Mouse (Mus musculus) A20 (cell line): Measurements from ENCODE around the gene Itga4.
A peak's percentile ranks its signal among the peaks of the same experiment; 100 is the strongest.

ENCODE experiments used
- DNase-seq: peaks from one replicate; pipeline ENCODE4 v3.0.0-alpha.2; 2011; ENCODE audit warnings: low read depth, low spot score

The Itga4 gene

GRCm38 (mm10) chr2:79352100-79352802 lies 97.0 kb downstream of the Itga4 start:
- DNase-seq = no peak

GRCm38 (mm10) chr2:79354773-79355172 lies 99.5 kb downstream of the Itga4 start:
- no peak for DNase-seq

DNA sequence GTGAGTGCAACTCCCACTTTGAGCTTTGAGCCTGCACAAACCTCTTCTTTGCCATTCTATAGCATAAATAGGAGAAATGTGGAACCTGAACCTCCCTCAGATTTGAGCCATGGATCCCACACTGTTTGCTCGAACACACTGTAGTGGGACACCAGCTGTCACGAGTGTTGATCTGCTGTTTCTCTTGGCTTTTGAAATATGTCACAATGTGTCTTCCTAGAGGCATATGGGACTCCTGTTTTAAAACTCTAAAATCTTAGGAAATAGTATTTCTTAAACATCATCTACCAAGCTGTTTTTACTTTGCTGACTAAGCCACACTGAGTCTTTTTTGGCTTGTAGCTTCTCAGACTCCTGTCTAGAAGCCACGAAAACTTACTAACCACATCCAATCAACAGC lies 102.6 kb downstream of the Itga4 start:
- no peak for DNase-seq

GRCm38 (mm10) chr2:79362029-79362428 lies 106.8 kb downstream of the Itga4 start:
- no peak for DNase-seq

DNA sequence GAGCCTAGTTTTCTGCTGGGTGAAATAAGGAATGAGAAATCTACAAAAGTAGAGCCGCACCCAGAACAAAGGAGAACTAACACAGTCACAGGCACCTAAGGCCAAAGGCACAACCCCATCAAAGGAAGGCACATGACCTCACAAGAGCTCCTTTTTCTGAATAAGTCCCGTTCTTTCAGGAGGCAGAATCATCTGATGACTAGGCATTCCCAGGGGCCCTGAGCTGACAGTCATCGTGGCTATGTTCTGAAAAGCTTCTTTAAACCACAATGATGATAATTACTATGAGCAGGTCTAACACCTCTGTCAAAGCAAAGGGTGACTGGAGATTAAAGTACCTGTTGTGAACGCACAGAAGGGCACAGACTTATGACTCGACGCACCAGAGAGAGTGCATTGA lies 108.7 kb downstream of the Itga4 start:
- no peak for DNase-seq

GRCm38 (mm10) chr2:79367451-79368450 lies 112.5 kb downstream of the Itga4 start:
- peak; percentile 86 for DNase-seq

- DNase-seq = peak; percentile 83
Measured at GRCm38 (mm10) chr2:79368661-79369060, 113.4 kb downstream of the Itga4 start.

- peak; percentile 92 for DNase-seq
Measured at GRCm38 (mm10) chr2:79369061-79369524, 113.9 kb downstream of the Itga4 start.

- DNase-seq = peak; percentile 81
Measured at GRCm38 (mm10) chr2:79369905-79370304, 114.7 kb downstream of the Itga4 start.

GRCm38 (mm10) chr2:79370711-79371312 lies 115.6 kb downstream of the Itga4 start:
- peak; percentile 88 for DNase-seq

- peak; percentile 66 for DNase-seq
Measured at GRCm38 (mm10) chr2:79371326-79372153, 116.3 kb downstream of the Itga4 start.

- DNase-seq = no peak
Measured at GRCm38 (mm10) chr2:79372154-79372467, 116.9 kb downstream of the Itga4 start.

GRCm38 (mm10) chr2:79372486-79373200 lies 117.4 kb downstream of the Itga4 start:
- DNase-seq = peak; percentile 84

DNA sequence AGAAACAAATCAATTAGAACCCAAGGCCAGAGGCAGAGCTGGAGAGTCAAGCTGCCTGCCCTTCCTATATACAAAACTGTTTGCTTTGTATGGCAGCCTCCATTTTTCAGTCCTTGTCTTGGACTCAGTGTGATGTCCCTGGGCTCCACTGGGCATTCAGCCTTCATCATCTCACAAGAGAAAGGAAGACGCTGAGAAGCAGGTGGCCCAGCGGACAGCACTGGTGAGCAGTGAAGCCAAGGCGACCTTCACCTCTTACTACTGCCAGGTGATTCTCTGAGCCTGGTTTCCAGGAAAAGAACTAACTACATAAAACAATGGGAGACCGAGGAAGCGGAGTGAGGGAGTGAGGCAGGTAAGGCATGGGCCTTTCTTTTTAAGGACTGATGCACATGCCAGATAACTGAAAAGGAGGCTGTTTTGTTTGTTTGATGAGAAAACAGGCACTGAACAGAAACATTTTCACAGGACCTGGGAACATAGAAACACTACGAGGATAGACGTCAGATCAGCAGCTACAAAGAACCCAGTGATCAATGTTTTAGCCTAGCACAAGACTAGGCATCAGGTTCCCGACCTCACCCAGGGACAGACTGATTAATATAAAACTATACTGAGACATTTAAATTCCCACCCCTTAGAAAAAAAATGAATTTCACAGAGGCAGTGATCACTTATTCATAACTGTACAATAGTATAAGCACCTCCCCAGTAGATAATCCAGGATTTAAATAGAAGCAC lies 123.3 kb downstream of the Itga4 start:
- DNase-seq = no peak

GRCm38 (mm10) chr2:79379087-79380041 lies 124.1 kb downstream of the Itga4 start:
- no peak for DNase-seq
